Mouse (Mus musculus): ENCODE results near the gene C130032M10Rik. TPM values are rescaled to one million over a fixed set of nuclear protein-coding genes. Genes with fewer than 3 reads are reported as not detected.
"Not testable (repeated sequence)": the region's sequence is repeated elsewhere in the genome, so short reads cannot be mapped to it uniquely, and the experiment has no call there.

Gene C130032M10Rik
- polyA plus RNA-seq, 1 experiment from 2014 or later, result not detected

GRCm38 (mm10) chr9:114507421-114507820 lies 8.1 kb upstream of the C130032M10Rik start:
- Histone ChIP-seq H3K4me3 (replicated peaks; ENCODE audit: low read length) (no peak overlapping the region), H3K4me1 (replicated peaks; ENCODE audit: control insufficient read depth, insufficient read depth, low read length) (no peaks in the 10 kb centered on the region), H3K27ac (no peak overlapping the region), H3K9ac (no peak overlapping the region), H3K4me2 (replicated peaks) (no peak overlapping the region), H3K27me3 (ENCODE audit: control insufficient read depth, insufficient read depth, low read length) (no peaks in the 10 kb centered on the region), H3K9me3 (ENCODE audit: control insufficient read depth, low read length) (peaks cover 14% of the 10 kb centered on the region), H3K36me3 (replicated peaks; ENCODE audit: control insufficient read depth, insufficient read depth) (peaks cover under 1% of the 10 kb centered on the region; the same call in 1 of the 2 replicates)
- no peak for DNase-seq (ENCODE audit: low spot score)
- ATAC-seq (ENCODE audit: low FRiP score), result no peak
- 93% methylated on average over 9 of the region's 9 CpGs for WGBS

- WGBS, result 98% methylated on average over 9 of the region's 9 CpGs
- ATAC-seq (ENCODE audit: low FRiP score), result no peak
These were observed 5.7 kb upstream of the C130032M10Rik start for GRCm38 (mm10) chr9:114509785-114510184.

GRCm38 (mm10) chr9:114512831-114513230 lies 2.7 kb upstream of the C130032M10Rik start:
- no peak overlapping the region for H3K4me3 ChIP-seq (replicated peaks; ENCODE audit: low read length)
- no peaks in the 10 kb centered on the region for H3K4me1 ChIP-seq (replicated peaks; ENCODE audit: control insufficient read depth, insufficient read depth, low read length)
- H3K9me3 ChIP-seq (ENCODE audit: control insufficient read depth, low read length), result peaks cover 32% of the 10 kb centered on the region
- WGBS, result 98% methylated on average over 21 of the region's 21 CpGs
- H3K27me3 ChIP-seq (ENCODE audit: control insufficient read depth, insufficient read depth, low read length), result no peaks in the 10 kb centered on the region
- H3K4me2 ChIP-seq (replicated peaks), result no peak overlapping the region
- H3K9ac ChIP-seq, result no peak overlapping the region
- H3K36me3 ChIP-seq (replicated peaks; ENCODE audit: control insufficient read depth, insufficient read depth), result peaks cover 17% of the 10 kb centered on the region
- ATAC-seq (ENCODE audit: low FRiP score), result no peak
- no peak for DNase-seq (ENCODE audit: low spot score)
- no peak overlapping the region for H3K27ac ChIP-seq

More at GRCm38 (mm10) chr9:114509785-114510184, 5.7 kb upstream of the C130032M10Rik start:
- no peak overlapping the region for H3K4me2 ChIP-seq (replicated peaks)
- H3K36me3 ChIP-seq (replicated peaks; ENCODE audit: control insufficient read depth, insufficient read depth), result peaks cover 17% of the 10 kb centered on the region
- no peak overlapping the region for H3K4me3 ChIP-seq (replicated peaks; ENCODE audit: low read length)
- no peak overlapping the region for H3K27ac ChIP-seq
- no peak for DNase-seq (ENCODE audit: low spot score)
- H3K4me1 ChIP-seq (replicated peaks; ENCODE audit: control insufficient read depth, insufficient read depth, low read length), result no peaks in the 10 kb centered on the region
- peaks cover 32% of the 10 kb centered on the region for H3K9me3 ChIP-seq (ENCODE audit: control insufficient read depth, low read length)
- no peak overlapping the region for H3K9ac ChIP-seq
- H3K27me3 ChIP-seq (ENCODE audit: control insufficient read depth, insufficient read depth, low read length), result no peaks in the 10 kb centered on the region

GRCm38 (mm10) chr9:114517924-114518497 lies 2.5 kb downstream of the C130032M10Rik start:
- DNase-seq (ENCODE audit: low spot score) (no peak), ATAC-seq (ENCODE audit: low FRiP score) (no peak)
- WGBS, result 85% methylated on average over 13 of the region's 13 CpGs
- H3K9ac ChIP-seq, result no peak overlapping the region
- peaks cover 10% of the 10 kb centered on the region for H3K36me3 ChIP-seq (replicated peaks; ENCODE audit: control insufficient read depth, insufficient read depth)
- no peaks in the 10 kb centered on the region for H3K4me1 ChIP-seq (replicated peaks; ENCODE audit: control insufficient read depth, insufficient read depth, low read length)
- no peak overlapping the region for H3K4me2 ChIP-seq (replicated peaks)
- H3K27me3 ChIP-seq (ENCODE audit: control insufficient read depth, insufficient read depth, low read length), result no peaks in the 10 kb centered on the region
- H3K9me3 ChIP-seq (ENCODE audit: control insufficient read depth, low read length), result peaks cover 12% of the 10 kb centered on the region
- H3K4me3 ChIP-seq (replicated peaks; ENCODE audit: low read length), result no peak overlapping the region
- H3K27ac ChIP-seq, result no peak overlapping the region

- DNase-seq (ENCODE audit: low spot score), result no peak
- no peak overlapping the region for H3K27ac ChIP-seq
- H3K9me3 ChIP-seq (ENCODE audit: control insufficient read depth, low read length), result peaks cover 3% of the 10 kb centered on the region; the same call in 1 of the 2 replicates
- no peaks in the 10 kb centered on the region for H3K27me3 ChIP-seq (ENCODE audit: control insufficient read depth, insufficient read depth, low read length)
- H3K4me1 ChIP-seq (replicated peaks; ENCODE audit: control insufficient read depth, insufficient read depth, low read length), result no peaks in the 10 kb centered on the region
- no peak overlapping the region for H3K4me3 ChIP-seq (replicated peaks; ENCODE audit: low read length)
- H3K4me2 ChIP-seq (replicated peaks), result no peak overlapping the region
- ATAC-seq (ENCODE audit: low FRiP score), result no peak
- no peak overlapping the region for H3K9ac ChIP-seq
- H3K36me3 ChIP-seq (replicated peaks; ENCODE audit: control insufficient read depth, insufficient read depth), result 0 out of 2 replicates have a peak, but pooled peaks cover under 1% of the 10 kb centered on the region
- WGBS, result 67% methylated on average over 9 of the region's 9 CpGs
These were observed 3.4 kb downstream of the C130032M10Rik start for GRCm38 (mm10) chr9:114518812-114519477.

- not testable (repeated sequence) for H3K4me2 ChIP-seq (replicated peaks); H3K27me3 ChIP-seq (ENCODE audit: control insufficient read depth, insufficient read depth, low read length); H3K9ac ChIP-seq; H3K27ac ChIP-seq; DNase-seq (ENCODE audit: low spot score); H3K36me3 ChIP-seq (replicated peaks; ENCODE audit: control insufficient read depth, insufficient read depth); H3K4me3 ChIP-seq (replicated peaks; ENCODE audit: low read length); H3K4me1 ChIP-seq (replicated peaks; ENCODE audit: control insufficient read depth, insufficient read depth, low read length); ATAC-seq (ENCODE audit: low FRiP score); H3K9me3 ChIP-seq (ENCODE audit: control insufficient read depth, low read length)
- WGBS, result 78% methylated on average over 4 of the region's 4 CpGs
These were observed 5.0 kb downstream of the C130032M10Rik start for GRCm38 (mm10) chr9:114520529-114520928.

- WGBS, result 65% methylated on average over 5 of the region's 5 CpGs
- no peak for DNase-seq (ENCODE audit: low spot score)
These were observed 6.5 kb downstream of the C130032M10Rik start for GRCm38 (mm10) chr9:114522041-114522440.

GRCm38 (mm10) chr9:114522501-114522900 lies 7.0 kb downstream of the C130032M10Rik start:
- H3K27me3 ChIP-seq (ENCODE audit: control insufficient read depth, insufficient read depth, low read length), result no peaks in the 10 kb centered on the region
- peaks cover 16% of the 10 kb centered on the region for H3K4me1 ChIP-seq (replicated peaks; ENCODE audit: control insufficient read depth, insufficient read depth, low read length)
- 91% methylated on average over 9 of the region's 9 CpGs for WGBS
- no peak overlapping the region for H3K27ac ChIP-seq
- H3K9me3 ChIP-seq (ENCODE audit: control insufficient read depth, low read length), result no peaks in the 10 kb centered on the region
- DNase-seq (ENCODE audit: low spot score) (no peak), ATAC-seq (ENCODE audit: low FRiP score) (no peak)
- no peak overlapping the region for H3K9ac ChIP-seq
- H3K36me3 ChIP-seq (replicated peaks; ENCODE audit: control insufficient read depth, insufficient read depth), result no peaks in the 10 kb centered on the region
- no peak overlapping the region for H3K4me2 ChIP-seq (replicated peaks)
- no peak overlapping the region for H3K4me3 ChIP-seq (replicated peaks; ENCODE audit: low read length)

More at GRCm38 (mm10) chr9:114522041-114522440, 6.5 kb downstream of the C130032M10Rik start:
- Histone ChIP-seq H3K27me3 (ENCODE audit: control insufficient read depth, insufficient read depth, low read length) (no peaks in the 10 kb centered on the region), H3K4me3 (replicated peaks; ENCODE audit: low read length) (no peak overlapping the region), H3K27ac (no peak overlapping the region), H3K4me2 (replicated peaks) (no peak overlapping the region), H3K9ac (no peak overlapping the region), H3K4me1 (replicated peaks; ENCODE audit: control insufficient read depth, insufficient read depth, low read length) (peaks cover 15% of the 10 kb centered on the region), H3K9me3 (ENCODE audit: control insufficient read depth, low read length) (no peaks in the 10 kb centered on the region), H3K36me3 (replicated peaks; ENCODE audit: control insufficient read depth, insufficient read depth) (no peaks in the 10 kb centered on the region)
- ATAC-seq (ENCODE audit: low FRiP score), result no peak

- H3K4me1 ChIP-seq (replicated peaks; ENCODE audit: control insufficient read depth, insufficient read depth, low read length), result peaks cover 18% of the 10 kb centered on the region
- H3K9me3 ChIP-seq (ENCODE audit: control insufficient read depth, low read length), result no peaks in the 10 kb centered on the region
- no peak overlapping the region for H3K4me2 ChIP-seq (replicated peaks)
- no peak for ATAC-seq (ENCODE audit: low FRiP score)
- 95% methylated on average over 13 of the region's 15 CpGs for WGBS
- DNase-seq (ENCODE audit: low spot score), result no peak
- no peaks in the 10 kb centered on the region for H3K27me3 ChIP-seq (ENCODE audit: control insufficient read depth, insufficient read depth, low read length)
- no peak overlapping the region for H3K4me3 ChIP-seq (replicated peaks; ENCODE audit: low read length)
- H3K27ac ChIP-seq, result no peak overlapping the region
- H3K9ac ChIP-seq, result no peak overlapping the region
- H3K36me3 ChIP-seq (replicated peaks; ENCODE audit: control insufficient read depth, insufficient read depth), result no peaks in the 10 kb centered on the region
These were observed 9.7 kb downstream of the C130032M10Rik start for GRCm38 (mm10) chr9:114525073-114525633.

All from hindbrain, embryonic 14.5 days (tissue).